Mouse (Mus musculus): ENCODE measurements around the gene Trim34a. TPM values are rescaled to one million over a fixed set of nuclear protein-coding genes. Genes with fewer than 3 reads are reported as not detected.

Gene Trim34a
- total RNA-seq, 2 experiments from 2014 or later: 7.6 to 11.7 TPM

Other genes with a start within 250 kb of the Trim34a start
- gene Olfr638, start 245.7 kb upstream of the Trim34a start, total RNA-seq (2015; ENCODE audit: low replicate concordance): not detected in 2 replicates
- not detected in 2 replicates for gene Olfr638, start 245.7 kb upstream of the Trim34a start, total RNA-seq (2017; ENCODE audit: low replicate concordance)
- not detected in 2 replicates for gene Olfr639, start 227.2 kb upstream of the Trim34a start, total RNA-seq (2015; ENCODE audit: low replicate concordance)
- gene Olfr639, start 227.2 kb upstream of the Trim34a start, total RNA-seq (2017; ENCODE audit: low replicate concordance): not detected in 2 replicates
- not detected in 2 replicates for gene Olfr640, start 218.9 kb upstream of the Trim34a start, total RNA-seq (2015; ENCODE audit: low replicate concordance)
- gene Olfr640, start 218.9 kb upstream of the Trim34a start, total RNA-seq (2017; ENCODE audit: low replicate concordance): not detected in 2 replicates
- gene Olfr641, start 209.0 kb upstream of the Trim34a start, total RNA-seq (2015; ENCODE audit: low replicate concordance): not detected in 2 replicates
- gene Olfr641, start 209.0 kb upstream of the Trim34a start, total RNA-seq (2017; ENCODE audit: low replicate concordance): not detected in 2 replicates
- not detected in 2 replicates for gene Olfr642, start 191.8 kb upstream of the Trim34a start, total RNA-seq (2015; ENCODE audit: low replicate concordance)
- not detected in 2 replicates for gene Olfr642, start 191.8 kb upstream of the Trim34a start, total RNA-seq (2017; ENCODE audit: low replicate concordance)
- gene 4930516K23Rik, start 183.0 kb upstream of the Trim34a start, total RNA-seq (2015; ENCODE audit: low replicate concordance): not detected in 2 replicates
- not detected in 2 replicates for gene 4930516K23Rik, start 183.0 kb upstream of the Trim34a start, total RNA-seq (2017; ENCODE audit: low replicate concordance)
- gene Olfr644, start 172.6 kb upstream of the Trim34a start, total RNA-seq (2015; ENCODE audit: low replicate concordance): not detected in 2 replicates
- not detected in 2 replicates for gene Olfr644, start 172.6 kb upstream of the Trim34a start, total RNA-seq (2017; ENCODE audit: low replicate concordance)
- gene Olfr645, start 159.0 kb upstream of the Trim34a start, total RNA-seq (2015; ENCODE audit: low replicate concordance): not detected in 2 replicates
- gene Olfr645, start 159.0 kb upstream of the Trim34a start, total RNA-seq (2017; ENCODE audit: low replicate concordance): not detected in 2 replicates
- not detected in 2 replicates for gene Olfr646, start 139.6 kb upstream of the Trim34a start, total RNA-seq (2015; ENCODE audit: low replicate concordance)
- gene Olfr646, start 139.6 kb upstream of the Trim34a start, total RNA-seq (2017; ENCODE audit: low replicate concordance): not detected in 2 replicates
- not detected in 2 replicates for gene Ubqln5, start 114.6 kb upstream of the Trim34a start, total RNA-seq (2015; ENCODE audit: low replicate concordance)
- gene Ubqln5, start 114.6 kb upstream of the Trim34a start, total RNA-seq (2017; ENCODE audit: low replicate concordance): not detected in 2 replicates
- gene Olfr643, start 107.1 kb upstream of the Trim34a start, total RNA-seq (2015; ENCODE audit: low replicate concordance): not detected in 2 replicates
- gene Olfr643, start 107.1 kb upstream of the Trim34a start, total RNA-seq (2017; ENCODE audit: low replicate concordance): not detected in 2 replicates
- not detected in 2 replicates for gene Ubqln3, start 101.2 kb upstream of the Trim34a start, total RNA-seq (2015; ENCODE audit: low replicate concordance)
- not detected in 2 replicates for gene Ubqln3, start 101.2 kb upstream of the Trim34a start, total RNA-seq (2017; ENCODE audit: low replicate concordance)
- gene Ubqlnl, start 93.9 kb upstream of the Trim34a start, total RNA-seq (2015; ENCODE audit: low replicate concordance): not detected in 2 replicates
- gene Ubqlnl, start 93.9 kb upstream of the Trim34a start, total RNA-seq (2017; ENCODE audit: low replicate concordance): not detected in 2 replicates
- not detected in 2 replicates for gene Olfm5, start 79.6 kb upstream of the Trim34a start, total RNA-seq (2015; ENCODE audit: low replicate concordance)
- not detected in 2 replicates for gene Olfm5, start 79.6 kb upstream of the Trim34a start, total RNA-seq (2017; ENCODE audit: low replicate concordance)
- gene Olfr648, start 61.1 kb upstream of the Trim34a start, total RNA-seq (2015; ENCODE audit: low replicate concordance): 0.72 and 1.3 TPM in 2 replicates
- 0.68 TPM in 1 of 2 replicates, not detected in the other for gene Olfr648, start 61.1 kb upstream of the Trim34a start, total RNA-seq (2017; ENCODE audit: low replicate concordance)
- gene Olfr649, start 48.5 kb upstream of the Trim34a start, total RNA-seq (2015; ENCODE audit: low replicate concordance): not detected in 2 replicates
- gene Olfr649, start 48.5 kb upstream of the Trim34a start, total RNA-seq (2017; ENCODE audit: low replicate concordance): 0.83 TPM in 1 of 2 replicates, not detected in the other
- gene Trim6, start 25.7 kb upstream of the Trim34a start, total RNA-seq (2015; ENCODE audit: low replicate concordance): 1.7 TPM in 1 of 2 replicates, not detected in the other
- not detected in 2 replicates for gene Trim6, start 25.7 kb upstream of the Trim34a start, total RNA-seq (2017; ENCODE audit: low replicate concordance)
- gene Trim5, start 43.6 kb downstream of the Trim34a start, total RNA-seq (2015; ENCODE audit: low replicate concordance): 2.5 TPM in 1 of 2 replicates, not detected in the other
- gene Trim5, start 43.6 kb downstream of the Trim34a start, total RNA-seq (2017; ENCODE audit: low replicate concordance): 0.76 and 1.5 TPM in 2 replicates
- 31.0 and 59.5 TPM in 2 replicates for gene Trim12a, start 71.0 kb downstream of the Trim34a start, total RNA-seq (2015; ENCODE audit: low replicate concordance)
- 19.6 and 27.3 TPM in 2 replicates for gene Trim12a, start 71.0 kb downstream of the Trim34a start, total RNA-seq (2017; ENCODE audit: low replicate concordance)
- gene Trim34b, start 85.0 kb downstream of the Trim34a start, total RNA-seq (2015; ENCODE audit: low replicate concordance): not detected in 2 replicates
- not detected in 2 replicates for gene Trim34b, start 85.0 kb downstream of the Trim34a start, total RNA-seq (2017; ENCODE audit: low replicate concordance)
- gene Trim12c, start 108.9 kb downstream of the Trim34a start, total RNA-seq (2015; ENCODE audit: low replicate concordance): 8.3 and 15.5 TPM in 2 replicates
- 11.5 and 22.8 TPM in 2 replicates for gene Trim12c, start 108.9 kb downstream of the Trim34a start, total RNA-seq (2017; ENCODE audit: low replicate concordance)
- gene Trim30b, start 125.4 kb downstream of the Trim34a start, total RNA-seq (2015; ENCODE audit: low replicate concordance): 6.5 and 8.0 TPM in 2 replicates
- 1.3 and 2.7 TPM in 2 replicates for gene Trim30b, start 125.4 kb downstream of the Trim34a start, total RNA-seq (2017; ENCODE audit: low replicate concordance)
- not detected in 2 replicates for gene Trim30c, start 156.4 kb downstream of the Trim34a start, total RNA-seq (2015; ENCODE audit: low replicate concordance)
- gene Trim30c, start 156.4 kb downstream of the Trim34a start, total RNA-seq (2017; ENCODE audit: low replicate concordance): 0.39 TPM in 1 of 2 replicates, not detected in the other
- 11.3 and 13.0 TPM in 2 replicates for gene Trim30a, start 220.7 kb downstream of the Trim34a start, total RNA-seq (2015; ENCODE audit: low replicate concordance)
- gene Trim30a, start 220.7 kb downstream of the Trim34a start, total RNA-seq (2017; ENCODE audit: low replicate concordance): 6.9 and 7.3 TPM in 2 replicates

All from erythroid progenitor cell, adult 5-6 weeks (primary cell).